Mouse (Mus musculus) heart, postnatal 0 days (tissue): ENCODE measurements around the gene Tiam1.

ENCODE experiments used
- CTCF ChIP-seq: IDR thresholded peaks from 2 replicates; pipeline ENCODE4 v1.5.1; 2016; ENCODE audit warnings: antibody characterized with exemption, control low read depth, low read depth
- EP300 ChIP-seq: IDR thresholded peaks from 2 replicates; pipeline ENCODE4 v1.6.1; 2016; ENCODE audit warnings: antibody characterized with exemption, low read depth

DNA sequence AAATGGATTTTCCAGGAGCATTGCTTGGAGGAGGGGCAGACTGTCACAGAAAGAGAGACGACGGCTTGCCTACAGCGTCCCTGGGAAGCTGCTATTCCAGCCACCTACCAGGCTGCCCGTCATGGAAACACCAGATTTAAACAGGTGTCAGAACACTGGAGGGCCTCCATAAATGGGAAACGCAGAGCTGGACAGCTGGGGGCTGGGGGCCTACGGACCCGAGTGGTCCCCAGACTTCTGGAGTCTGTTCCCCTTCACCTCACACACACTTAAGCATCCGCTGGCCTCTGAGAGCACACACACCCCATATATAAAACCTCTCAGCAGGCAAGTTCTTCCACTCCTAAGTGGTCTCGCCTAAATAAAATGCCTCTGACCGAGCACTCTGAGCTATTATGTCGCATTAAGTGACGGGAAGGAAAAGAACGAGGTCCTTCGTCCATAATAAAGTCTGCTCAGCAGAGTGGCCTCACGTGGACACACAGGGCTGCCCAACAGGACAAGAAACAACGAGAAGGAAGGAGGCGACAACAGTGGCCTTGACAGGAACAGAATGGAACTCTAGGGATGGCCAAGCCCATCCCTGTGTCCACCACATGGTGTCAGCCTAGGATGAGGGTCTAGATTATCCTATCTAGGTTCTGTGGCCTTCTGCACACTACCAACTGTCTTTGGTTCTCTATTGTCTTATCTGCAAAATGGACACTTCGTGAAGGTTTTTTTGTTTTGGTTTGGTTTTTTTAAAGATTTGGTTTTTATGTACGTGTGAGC, 14.6 kb downstream of the Tiam1 start:
- TF ChIP-seq CTCF = no peak
- no peak for TF ChIP-seq EP300
